Mouse (Mus musculus) fat pad, adult 2 months (tissue): ENCODE results near the gene Unc13a.

ENCODE experiments used
- DNase-seq: peaks from one replicate; pipeline ENCODE4 v3.0.0-alpha.2; 2011; ENCODE audit warnings: low read depth, low spot score; ENCODE audit errors: extremely low read depth

The Unc13a gene

DNA sequence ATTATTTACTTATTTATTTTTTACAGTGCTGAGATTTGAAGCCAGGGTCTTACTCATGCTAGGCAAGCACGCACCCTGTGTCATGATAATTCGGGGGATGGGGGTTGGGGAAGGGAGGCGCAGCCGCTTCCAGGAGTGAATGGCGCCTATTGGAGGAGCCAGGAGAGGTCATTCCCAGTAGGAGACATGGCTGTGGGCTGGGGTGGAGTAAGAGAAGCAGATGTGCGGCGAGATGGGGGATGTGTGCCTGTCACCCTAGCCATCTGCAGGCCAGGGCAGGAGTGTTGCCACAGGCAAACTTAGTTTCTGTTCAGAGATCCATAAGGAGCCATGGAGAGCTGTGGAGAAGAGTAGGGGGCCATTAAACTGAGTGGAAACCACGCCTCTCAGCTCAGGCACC, 16.1 kb upstream of the Unc13a start:
- no peak for DNase-seq

DNA sequence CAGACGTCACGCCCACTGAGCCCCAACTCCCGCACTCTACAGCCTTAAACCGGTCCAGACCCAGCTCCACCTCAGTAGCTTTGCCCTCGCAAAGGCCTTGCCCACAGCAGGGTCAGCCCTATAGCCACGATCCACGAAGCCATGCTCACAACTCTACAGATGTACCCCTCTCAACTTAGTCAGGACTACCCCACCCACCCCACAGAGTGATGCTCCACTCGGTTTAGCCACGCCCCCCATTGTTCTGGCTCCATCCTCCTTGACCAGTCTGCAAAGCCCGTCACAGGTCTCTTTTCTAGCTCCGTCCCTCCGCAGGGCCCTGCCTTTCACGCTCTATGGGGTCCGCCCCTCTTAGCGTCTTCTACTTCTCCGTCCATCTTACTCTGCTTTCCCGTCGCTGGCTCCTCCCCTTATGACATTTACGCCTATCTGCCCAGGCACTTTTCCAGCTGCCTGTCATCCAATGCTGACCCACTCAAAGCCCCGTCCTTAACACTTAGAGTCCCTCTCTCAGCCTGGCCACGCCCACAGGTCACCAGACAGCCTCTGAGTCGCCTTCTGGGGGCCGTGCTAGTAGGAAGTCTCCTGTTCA, 14.7 kb upstream of the Unc13a start:
- no peak for DNase-seq

DNA sequence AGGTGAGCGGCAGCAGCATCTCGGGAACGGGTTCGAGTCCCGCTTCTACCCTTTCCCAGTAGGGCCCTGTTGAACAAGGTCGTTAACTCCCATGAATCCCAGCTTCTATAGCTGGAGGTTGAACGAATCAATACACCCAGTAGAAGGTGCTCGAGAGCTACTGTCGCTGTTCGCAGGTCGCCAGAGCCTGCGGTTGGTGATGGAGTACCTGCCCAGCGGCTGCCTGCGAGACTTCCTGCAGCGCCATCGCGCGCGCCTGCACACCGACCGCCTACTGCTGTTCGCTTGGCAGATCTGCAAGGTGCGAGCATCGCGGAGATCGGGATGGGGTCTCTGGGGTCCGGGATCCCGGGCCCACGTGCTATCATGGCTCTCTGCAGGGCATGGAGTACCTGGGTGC, 14.0 kb upstream of the Unc13a start:
- DNase-seq = no peak

DNA sequence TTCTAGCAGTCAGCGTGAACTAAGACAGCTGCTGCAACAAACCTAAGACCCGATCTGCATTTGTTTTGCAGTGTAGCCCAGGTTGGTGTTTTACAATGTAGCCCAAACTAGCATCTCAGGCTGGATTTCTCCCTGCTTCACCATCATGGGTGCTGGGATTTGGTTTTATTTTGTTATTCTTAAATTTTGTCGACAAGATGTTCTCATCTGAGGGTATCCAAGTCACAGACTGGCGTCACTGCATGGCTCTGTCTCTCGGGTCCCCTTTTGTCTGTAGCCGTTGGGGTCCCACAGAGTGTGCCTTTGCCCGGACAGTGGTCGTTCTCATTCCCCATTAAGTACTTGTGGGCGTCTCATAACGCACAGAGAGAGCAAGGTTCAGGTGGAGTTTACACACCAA, 13.1 kb upstream of the Unc13a start:
- no peak for DNase-seq

DNA sequence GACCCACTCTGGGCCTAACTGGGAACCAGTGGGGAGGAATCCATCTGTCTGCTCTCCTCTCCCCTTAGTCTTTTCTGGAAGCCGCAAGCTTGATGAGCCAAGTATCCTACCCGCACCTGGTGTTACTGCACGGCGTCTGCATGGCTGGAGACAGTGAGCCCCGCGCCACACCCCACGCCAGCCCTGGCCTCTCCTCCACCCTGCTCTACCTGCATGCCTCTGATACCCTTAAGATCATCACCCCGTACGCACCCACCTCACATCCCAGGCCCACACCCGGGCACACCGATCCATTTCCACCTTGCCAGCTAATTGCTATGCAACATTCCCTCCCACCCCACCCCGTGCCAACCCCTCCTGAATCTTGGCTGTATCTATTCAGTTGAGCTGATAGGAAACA, 11.3 kb upstream of the Unc13a start:
- no peak for DNase-seq

DNA sequence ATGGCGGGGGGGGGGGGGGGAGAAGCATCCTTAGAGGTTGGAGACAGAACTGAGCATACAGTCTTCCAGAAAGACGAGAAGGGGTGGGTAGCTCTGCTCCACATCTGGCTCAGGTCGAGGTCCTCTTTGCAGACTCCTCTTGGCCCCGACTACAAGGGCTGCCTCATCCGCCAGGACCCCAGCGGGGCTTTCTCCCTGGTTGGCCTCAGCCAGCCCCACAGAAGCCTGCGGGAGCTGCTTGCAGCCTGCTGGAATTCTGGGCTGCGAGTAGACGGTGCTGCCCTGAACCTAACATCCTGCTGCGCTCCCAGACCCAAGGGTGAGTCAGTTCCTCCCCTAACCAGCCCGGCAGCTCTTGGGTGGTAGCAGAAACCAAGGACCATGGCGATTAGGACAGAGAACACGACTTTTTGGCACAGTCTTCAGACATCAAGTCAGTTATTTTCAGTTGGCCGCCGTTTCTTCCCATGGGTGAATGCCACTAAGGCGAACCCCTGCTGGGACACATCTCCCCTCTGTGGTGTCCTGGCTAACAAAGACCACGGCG, 9.9 kb upstream of the Unc13a start:
- DNase-seq = no peak

DNA sequence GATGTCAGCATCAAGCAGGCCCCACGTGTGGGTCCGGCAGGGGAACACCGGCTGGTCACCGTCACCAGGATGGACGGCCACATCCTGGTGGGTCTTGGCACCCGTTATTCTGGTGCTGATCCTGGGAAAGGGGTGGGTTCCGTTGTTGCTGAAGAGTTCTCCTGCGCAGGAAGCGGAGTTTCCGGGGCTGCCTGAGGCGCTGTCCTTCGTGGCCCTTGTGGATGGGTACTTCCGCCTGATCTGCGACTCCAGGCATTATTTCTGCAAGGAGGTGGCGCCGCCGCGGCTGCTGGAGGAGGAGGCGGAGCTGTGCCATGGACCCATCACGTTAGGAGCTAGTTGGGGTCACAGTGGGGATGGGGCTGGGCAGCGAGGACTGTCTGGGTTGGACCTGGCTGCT, 8.9 kb upstream of the Unc13a start:
- DNase-seq = no peak

DNA sequence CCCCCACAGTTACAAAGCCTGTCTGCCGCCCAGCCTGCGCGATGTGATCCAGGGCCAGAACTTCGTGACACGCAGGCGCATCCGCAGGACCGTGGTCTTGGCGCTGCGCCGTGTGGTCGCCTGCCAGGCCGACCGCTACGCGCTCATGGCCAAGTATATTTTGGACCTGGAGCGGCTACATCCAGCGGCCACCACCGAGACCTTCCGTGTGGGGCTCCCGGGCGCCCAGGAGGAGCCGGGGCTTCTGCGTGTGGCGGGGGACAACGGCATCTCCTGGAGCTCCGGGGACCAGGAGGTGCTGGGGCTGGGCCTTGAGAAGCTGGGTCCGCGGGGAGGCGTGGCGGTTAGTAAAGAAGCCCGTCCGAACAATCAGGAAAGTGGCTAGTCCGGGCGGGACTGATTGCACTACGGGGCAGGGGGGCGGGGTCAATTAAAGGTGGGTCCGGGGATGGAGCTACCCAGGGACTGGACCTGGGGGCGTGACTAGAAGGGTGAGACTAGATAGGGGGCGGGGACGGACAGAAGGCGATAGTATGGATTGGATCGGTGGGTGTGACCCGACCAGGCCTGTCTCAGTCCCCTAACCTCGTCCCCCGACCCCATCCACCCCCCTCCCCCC, 8.1 kb upstream of the Unc13a start:
- no peak for DNase-seq

DNA sequence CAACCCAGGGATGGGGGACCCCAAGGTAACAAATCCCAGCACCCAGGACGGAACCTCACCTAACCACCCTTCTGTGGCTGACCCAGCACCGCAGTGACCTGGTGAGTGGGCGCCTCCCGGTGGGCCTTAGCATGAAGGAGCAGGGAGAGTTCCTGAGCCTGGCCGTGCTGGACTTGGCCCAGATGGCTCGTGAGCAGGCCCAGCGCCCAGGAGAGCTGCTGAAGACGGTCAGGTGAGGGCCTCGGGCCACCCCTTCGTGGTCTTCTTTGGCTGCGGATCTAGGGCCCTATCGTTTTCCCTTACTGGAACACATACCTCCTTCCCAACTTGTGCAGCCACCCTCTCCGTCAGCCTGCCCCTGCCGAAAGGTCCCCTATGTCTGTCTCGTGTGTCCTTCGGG, 7.6 kb upstream of the Unc13a start:
- DNase-seq = no peak

DNA sequence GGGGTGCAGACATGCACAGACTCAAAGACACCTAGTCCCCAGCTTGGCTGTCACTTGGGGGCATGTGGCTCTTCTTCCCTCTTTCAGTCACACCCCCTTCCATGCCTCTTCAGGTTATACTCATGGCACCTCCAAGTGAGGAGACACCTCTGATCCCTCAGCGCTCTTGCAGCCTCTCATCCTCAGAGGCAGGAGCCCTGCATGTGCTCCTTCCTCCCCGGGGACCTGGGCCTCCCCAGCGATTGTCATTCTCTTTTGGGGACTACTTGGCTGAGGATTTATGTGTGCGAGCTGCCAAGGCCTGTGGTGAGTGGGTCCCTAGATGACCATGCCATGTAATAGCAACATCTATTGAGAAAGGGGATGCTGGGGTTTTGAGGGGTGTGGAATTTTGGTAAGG, 6.7 kb upstream of the Unc13a start:
- DNase-seq = no peak

DNA sequence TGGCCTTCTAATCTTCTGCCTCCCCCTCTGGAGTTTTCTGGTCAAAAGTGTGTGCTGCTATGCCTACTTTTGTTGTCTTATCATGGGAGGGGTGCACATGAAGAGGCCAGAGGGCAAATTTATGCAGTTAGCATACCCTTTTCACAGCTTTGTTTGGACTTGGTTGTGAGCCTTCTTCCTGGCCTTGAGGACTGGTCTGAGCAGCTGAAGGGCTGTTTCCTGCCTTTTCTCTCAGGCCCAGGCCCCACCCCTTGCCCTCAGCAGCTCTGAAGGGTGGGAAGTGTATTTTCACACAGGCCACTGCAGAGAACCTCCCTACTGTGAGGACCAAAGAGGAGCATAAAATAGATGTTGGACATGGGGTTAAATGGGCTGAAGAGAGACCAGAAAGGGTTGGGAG, 6.0 kb upstream of the Unc13a start:
- DNase-seq = no peak

DNA sequence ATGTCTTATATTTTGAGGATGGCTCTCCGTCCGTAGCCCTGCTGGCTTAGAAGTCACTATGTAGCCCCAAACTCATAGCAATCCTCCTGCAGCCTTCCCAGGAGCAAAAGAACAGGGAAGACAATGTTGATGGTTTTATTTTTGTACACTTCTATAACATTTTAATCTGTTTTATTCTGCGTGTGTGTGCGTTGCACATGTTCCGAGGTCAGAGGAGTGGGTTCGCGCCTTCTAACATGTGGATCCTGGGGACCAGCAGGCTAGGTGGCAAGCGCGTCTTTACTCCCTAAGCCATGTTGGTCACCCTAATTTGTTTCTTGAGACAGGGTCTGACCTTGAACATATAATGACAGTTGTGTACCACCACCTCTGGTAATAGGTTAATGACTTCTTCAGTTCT, 5.2 kb upstream of the Unc13a start:
- no peak for DNase-seq

DNA sequence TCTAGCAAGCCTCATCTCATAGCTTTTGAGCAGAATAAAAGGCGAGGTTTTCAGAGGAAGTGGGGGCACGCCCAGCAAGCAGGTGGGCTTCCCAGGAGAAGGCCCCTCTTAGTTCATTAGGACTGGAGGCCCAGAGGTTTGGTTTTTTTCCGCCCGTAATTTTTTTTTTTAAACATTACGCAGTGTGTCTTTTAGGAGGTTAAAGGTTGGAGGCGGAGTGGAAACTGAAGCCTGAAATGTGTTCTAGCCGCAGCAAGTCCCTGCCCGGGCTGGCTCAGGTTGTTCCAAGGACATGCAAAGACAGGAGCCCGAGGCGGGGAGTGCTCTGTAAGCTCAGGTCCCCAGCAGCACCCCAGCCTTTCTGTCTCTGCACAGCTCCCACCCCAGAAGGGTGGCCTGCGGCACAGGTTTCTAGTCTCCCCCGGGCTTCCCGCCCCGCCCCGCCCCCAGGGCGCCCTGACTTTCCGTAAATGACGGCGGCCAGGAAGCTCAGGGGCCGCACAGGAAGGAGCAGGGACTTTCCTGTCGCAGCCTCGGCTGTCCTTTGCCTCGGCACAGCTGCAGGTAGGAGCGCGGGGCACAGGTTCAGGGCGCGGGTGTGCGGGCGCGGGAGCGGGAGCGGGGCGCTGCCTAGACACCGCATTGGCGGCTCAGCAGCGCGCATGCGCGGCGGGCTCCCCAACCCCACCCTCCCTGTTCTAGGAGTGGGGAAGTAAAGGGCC, 4.6 kb upstream of the Unc13a start, which contains the start of gene Jak3:
TSS of gene Jak3 (plus strand) at position 277 of the 722 bp plus-strand sequence.
- peak; percentile 50 for DNase-seq

DNA sequence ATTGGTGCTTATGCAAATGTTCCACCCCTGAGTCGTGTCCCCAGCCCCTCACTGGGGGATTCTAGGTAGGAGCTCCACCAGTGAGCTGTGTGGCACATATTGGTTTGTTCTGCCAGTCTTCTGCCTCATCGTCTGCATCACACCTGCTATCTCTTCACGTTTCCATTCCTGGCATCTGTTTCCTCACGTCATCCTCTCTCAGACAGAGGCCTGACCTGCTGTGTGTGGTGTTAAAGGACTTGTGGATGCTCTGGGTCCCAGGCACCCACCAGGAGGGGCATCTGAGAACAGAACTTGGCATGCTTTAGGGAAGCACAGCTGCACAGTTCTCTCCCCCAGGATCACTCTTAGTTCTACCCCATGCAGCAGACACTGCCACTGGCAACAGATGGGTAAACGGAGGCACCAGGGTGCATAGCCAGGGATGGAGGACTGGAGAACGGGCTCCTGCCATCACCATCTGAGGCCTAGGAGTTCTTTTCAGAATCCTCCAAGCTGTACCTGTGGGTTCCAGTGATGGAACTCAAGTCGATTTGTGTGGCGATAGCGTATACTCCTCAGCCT, 4.0 kb upstream of the Unc13a start:
- DNase-seq = no peak

DNA sequence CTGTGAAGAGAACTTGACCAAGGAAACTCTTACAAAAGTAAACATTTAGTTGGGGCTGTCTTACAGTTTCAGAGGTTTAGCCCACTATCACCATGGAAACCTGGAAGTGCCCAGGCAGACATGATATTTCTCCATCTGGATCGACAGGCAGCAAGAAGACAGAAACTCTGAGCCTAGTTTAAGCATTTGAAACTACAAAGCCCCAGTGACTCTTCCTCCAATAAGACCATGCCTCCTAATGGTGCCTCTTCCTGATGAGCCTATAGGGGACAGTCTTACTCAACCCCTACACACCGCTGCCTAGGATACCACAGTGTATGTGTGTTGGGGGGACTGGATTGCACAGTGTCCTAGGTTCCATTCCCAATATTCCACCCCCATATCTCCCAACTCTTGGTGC, 2.5 kb upstream of the Unc13a start:
- DNase-seq = no peak

DNA sequence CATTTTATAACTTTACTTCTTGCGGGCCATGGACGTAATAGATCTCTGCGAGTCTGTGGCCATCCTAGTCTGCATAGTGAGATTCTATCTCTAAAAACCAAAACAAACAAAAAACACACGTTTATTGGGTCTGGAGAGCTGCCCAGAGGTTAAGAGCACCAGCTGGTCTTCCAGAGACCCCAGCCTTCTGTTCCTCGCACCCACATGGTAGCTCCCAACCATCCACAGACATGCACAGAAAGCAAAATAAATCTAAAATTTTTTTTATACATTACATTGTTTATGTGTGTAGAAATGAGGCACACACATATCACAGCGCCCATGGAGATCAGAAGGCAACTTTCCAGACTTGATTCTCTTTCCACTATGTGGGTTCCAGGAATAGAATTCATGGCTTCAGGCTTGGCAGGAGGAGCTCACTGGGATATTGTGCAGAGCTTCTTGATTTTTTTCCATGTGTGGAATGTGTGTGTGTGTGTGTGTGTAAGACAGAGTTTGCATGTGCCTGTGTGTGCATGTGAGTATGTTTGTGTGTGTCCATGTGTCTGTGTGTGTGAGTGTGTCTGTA, 695 bp upstream of the Unc13a start:
- no peak for DNase-seq

DNA sequence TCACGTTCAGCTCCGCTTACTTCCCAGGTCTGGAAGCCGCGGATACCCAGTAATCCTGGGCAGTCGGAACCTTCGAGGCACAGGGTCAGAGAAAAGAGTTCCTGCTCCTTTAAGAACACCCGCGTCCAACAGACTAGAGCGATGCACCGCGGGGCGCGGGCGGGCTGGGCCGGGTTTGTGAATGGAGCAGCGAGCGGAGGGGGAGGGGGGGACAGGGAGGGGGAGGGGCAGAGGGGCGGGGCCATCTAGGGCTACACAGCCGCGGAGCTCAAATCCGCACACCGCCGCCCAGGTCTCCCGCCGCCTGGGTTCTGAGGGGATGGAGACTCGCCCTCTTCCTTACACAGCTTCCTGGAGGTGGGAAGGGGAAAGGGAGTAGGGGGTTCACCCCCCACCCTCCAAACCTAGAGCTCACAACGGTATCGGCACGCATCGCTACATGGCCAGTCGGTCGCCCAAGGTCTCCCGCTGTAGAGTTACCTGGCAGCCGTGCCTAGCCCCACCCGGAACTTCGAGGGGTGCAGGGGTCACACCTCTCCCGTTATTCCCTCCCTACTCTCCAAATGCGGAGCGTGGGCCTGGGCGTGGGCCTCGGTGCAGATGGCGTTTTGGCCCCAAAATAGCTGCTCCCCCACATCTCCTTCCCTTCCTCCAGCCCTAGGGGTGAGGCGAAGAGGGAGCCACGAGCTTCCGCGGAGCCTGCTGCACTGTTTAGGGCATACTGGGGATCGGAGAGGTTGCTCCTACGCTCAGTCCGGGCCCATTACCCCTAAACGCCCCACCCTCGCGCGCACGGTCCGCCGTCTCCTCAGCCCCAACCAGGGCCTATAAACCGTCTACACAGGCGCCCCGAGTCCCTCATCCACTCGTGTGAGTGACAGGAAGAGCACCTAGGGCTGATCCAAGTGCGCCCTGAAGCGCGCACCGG, 672 bp downstream of the Unc13a start:
- no peak for DNase-seq

DNA sequence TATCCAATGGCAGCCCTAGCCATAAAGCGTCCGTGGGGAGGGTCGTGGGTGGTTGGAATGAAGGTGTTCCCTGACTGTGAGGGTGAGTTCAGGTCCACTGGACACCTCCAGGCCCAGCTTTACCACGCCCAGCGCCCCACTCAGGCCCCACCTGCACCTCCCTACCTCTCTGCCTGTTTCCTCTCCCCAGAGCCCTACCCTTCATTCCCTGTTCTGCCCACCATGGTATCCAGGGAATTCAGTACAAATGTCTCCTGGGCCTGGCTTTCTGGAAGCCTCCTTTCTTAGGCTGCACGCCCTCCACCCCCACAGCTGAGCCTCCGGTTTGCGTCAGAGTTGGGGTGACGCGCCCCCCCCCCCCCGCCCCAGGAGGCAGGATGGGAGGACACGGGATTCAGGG, 1.4 kb downstream of the Unc13a start:
- DNase-seq = no peak

DNA sequence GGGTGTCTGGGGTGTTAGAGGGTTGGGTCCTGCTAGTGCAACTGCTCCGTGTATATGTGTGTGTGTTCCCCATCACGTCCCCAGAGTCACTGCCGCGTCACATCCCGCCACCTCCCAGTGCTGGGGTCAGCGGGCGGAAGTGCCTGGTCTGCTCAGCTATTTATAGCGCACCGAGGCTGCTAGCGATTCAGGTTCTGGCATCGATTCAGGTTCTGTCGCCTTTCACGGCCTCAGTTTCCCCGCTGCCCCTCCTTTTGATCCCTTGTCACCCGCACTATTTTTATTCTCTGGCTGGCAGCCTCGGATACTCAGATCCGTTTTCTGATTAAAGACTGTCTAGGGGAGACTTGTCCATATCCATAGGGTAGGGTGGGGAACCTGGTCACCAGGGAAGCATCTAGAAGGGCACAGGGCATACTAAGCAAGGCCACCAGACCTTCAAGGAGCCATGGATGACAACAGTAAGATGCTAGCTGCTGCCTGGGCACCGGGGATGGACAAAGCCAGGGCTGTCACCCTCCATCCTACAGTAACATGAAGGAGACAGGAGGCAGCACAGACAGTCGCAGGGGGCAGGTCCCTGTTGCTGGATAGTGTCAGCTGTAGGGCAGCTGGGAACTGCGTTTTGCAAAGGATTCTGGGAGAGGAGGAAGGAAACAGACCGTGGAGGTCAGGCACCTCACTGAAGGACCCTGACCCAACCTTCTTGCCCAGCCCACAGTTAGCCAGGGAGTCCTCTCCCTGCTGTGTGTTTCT, 3.2 kb downstream of the Unc13a start:
- DNase-seq = no peak

DNA sequence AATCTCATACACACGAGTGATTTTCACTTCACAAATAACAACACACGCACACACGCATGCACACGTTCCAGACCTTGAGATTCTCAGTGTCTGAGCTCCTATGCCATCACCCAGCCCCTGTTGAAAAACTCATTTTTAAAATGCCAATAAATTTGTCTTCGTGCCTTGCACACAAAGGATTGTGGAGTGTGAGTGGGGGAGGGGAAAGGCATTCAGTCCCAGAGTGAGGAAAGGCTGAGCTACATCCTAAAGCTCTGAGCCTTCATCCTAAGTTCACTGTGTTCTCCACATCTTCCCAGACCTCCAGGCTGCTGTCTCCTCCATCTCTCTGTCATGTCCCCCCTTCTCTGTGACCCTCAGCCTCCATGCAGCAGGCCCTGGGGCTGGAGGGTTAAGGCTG, 4.3 kb downstream of the Unc13a start:
- DNase-seq = no peak
